Mouse (Mus musculus): ENCODE results near the gene Abcb5.

GRCm38 (mm10) chr12:118850851-118851410 lies 115.3 kb downstream of the Abcb5 start:
- TF ChIP-seq ETS1 (IDR thresholded peaks at IDR 0.05; ENCODE audit: low read depth, low read length) (no peak), CTCF (IDR thresholded peaks at IDR 0.05 in 2 of 3, conservative IDR thresholded peaks at IDR 0.05 in 1 of 3; ENCODE audit: control insufficient read depth in 1 of 3, insufficient read depth in 1 of 3, low read depth in 2 of 3, low read length in 3 of 3, poor library complexity in 1 of 3, severe bottlenecking in 1 of 3) (no peak), GATA1 (IDR thresholded peaks at IDR 0.05; ENCODE audit: low read depth, low read length) (no peak), E2F4 (IDR thresholded peaks at IDR 0.05; ENCODE audit: borderline replicate concordance, low read depth, low read length) (no peak), KAT2A (conservative IDR thresholded peaks at IDR 0.05; ENCODE audit: low read depth, low read length) (no peak), TCF12 (IDR thresholded peaks at IDR 0.05; ENCODE audit: low read depth, low read length) (no peak), POLR2A (IDR thresholded peaks at IDR 0.05; ENCODE audit: control insufficient read depth in 1 of 2, insufficient read depth in 1 of 2, low read depth in 1 of 2, low read length in 2 of 2, poor library complexity in 1 of 2) (no peak), TAL1 (IDR thresholded peaks at IDR 0.05; ENCODE audit: low read length) (no peak), POLR2AphosphoS5 (IDR thresholded peaks at IDR 0.05; ENCODE audit: borderline replicate concordance, low read depth, low read length) (no peak), USF1 (IDR thresholded peaks at IDR 0.05; ENCODE audit: low read depth, low read length) (no peak), UBTF (IDR thresholded peaks at IDR 0.05; ENCODE audit: borderline replicate concordance, insufficient read depth, low read depth, low read length) (no peak), CHD2 (IDR thresholded peaks at IDR 0.05; ENCODE audit: low read length) (no peak)
